ENCODE assay signal across 11 mouse cellular contexts in the genomic region with DNA sequence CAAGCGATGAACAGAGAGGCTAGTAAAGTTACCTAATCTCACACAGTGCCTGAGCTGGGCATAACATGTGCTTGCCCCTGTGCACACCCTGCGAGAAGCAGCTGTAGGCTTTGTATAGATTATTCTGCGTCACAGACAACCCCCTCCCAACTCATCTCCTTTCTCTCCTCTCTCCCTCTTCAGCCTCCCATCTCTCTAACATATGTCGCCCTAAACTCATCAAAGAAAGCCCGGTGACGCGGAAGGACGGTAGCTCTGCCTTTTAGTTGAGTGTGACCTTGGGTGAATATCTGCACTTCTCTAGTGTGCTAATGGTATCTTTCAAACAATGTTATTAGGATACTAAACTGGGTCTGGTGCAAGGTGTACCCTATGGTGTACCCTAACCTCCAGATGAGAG.
"Had no signal": no experiment of that assay in that cellular context is flagged by ENCODE, and none has a peak within 500 bp of the region (broad histone marks: within the 10 kb centered on the region; RNA-seq: fewer than 3 reads in every experiment).

No protein-coding gene starts in this region.

- H3K27me3 ChIP-seq: lung, embryonic 15.5 days; neural tube, embryonic 13.5 days had no signal

- H3K36me3 ChIP-seq: lung, embryonic 15.5 days; neural tube, embryonic 13.5 days had no signal

- H3K4me3 ChIP-seq: layer of hippocampus, adult 2 months; lung, embryonic 15.5 days; neural tube, embryonic 13.5 days had no signal

- H3K4me1 ChIP-seq: lung, embryonic 15.5 days; neural tube, embryonic 13.5 days had no signal

- H3K27ac ChIP-seq: kidney, postnatal 0 days; layer of hippocampus, adult 2 months; lung, embryonic 15.5 days; neural tube, embryonic 13.5 days; stomach, postnatal 0 days had no signal

- DNase-seq: kidney, adult 9 months; kidney, postnatal 4 days; lung, postnatal 14 days; midbrain, embryonic 14.5 days; retina, postnatal 1 day; right cerebral cortex, postnatal 4 days had no signal
